Mouse (Mus musculus) liver, postnatal 0 days (tissue): ENCODE measurements around the gene Ceacam20.

ENCODE experiments used
- CTCF ChIP-seq: sonication (generic); IDR thresholded peaks from 2 replicates; pipeline ENCODE4 v1.5.1; 2016; ENCODE audit warnings: antibody characterized with exemption, low read depth
- EP300 ChIP-seq: IDR thresholded peaks from 2 replicates; pipeline ENCODE4 v1.6.1; 2016; ENCODE audit warnings: antibody characterized with exemption, low read depth, mild to moderate bottlenecking

- TF ChIP-seq CTCF: no peak
- TF ChIP-seq EP300: no peak
These were observed 5.0 kb downstream of the Ceacam20 start for GRCm38 (mm10) chr7:19970196-19970595.
